Mouse (Mus musculus) limb, embryonic 10.5 days (tissue): ENCODE data around the gene Lce1a2. TPM values are rescaled to one million over a fixed set of nuclear protein-coding genes. Genes with fewer than 3 reads are reported as not detected.

Experiments used
- DNase-seq: peaks from one replicate; pipeline ENCODE4 v3.0.0-alpha.2; 2017; ENCODE audit warnings: low spot score
- H3K27ac ChIP-seq: fragments of 300-500 bp; sonication (generic); 2 replicates; pipeline ENCODE4 v1.5.1; 2016; ENCODE audit warnings: mild to moderate bottlenecking
- H3K27me3 ChIP-seq: fragments of 300-500 bp; sonication (generic); 2 replicates; pipeline ENCODE4 v1.6.1; 2016; ENCODE audit warnings: low read depth, mild to moderate bottlenecking; ENCODE audit not compliant: poor library complexity, severe bottlenecking
- H3K36me3 ChIP-seq: fragments of 300-500 bp; sonication (generic); 2 replicates; pipeline ENCODE4 v1.6.1; 2016; ENCODE audit warnings: mild to moderate bottlenecking, moderate library complexity
- H3K4me1 ChIP-seq: fragments of 300-500 bp; sonication (generic); 2 replicates; pipeline ENCODE4 v1.6.1; 2016
- H3K4me3 ChIP-seq: fragments of 300-500 bp; sonication (generic); 2 replicates; pipeline ENCODE4 v1.5.1; 2016; ENCODE audit warnings: mild to moderate bottlenecking, moderate library complexity
- H3K9me3 ChIP-seq: fragments of 300-500 bp; sonication (generic); replicated peaks from 2 replicates; pipeline ENCODE4 v1.6.1; 2016; ENCODE audit warnings: mild to moderate bottlenecking
- WGBS: fragments of 180-500 bp; shearing (Covaris S2); methylation state at CpG from one replicate; pipeline ENCODE4 v1.1.7; 2016; 5-methylcytosine and 5-hydroxymethylcytosine counted together
- polyA plus RNA-seq: library from polyadenylated mRNA; unstranded; fragments of >200 nt; fragmentation: Nextera tagmentation; extraction: Ambion mirVana; gene quantifications from 2 replicates; pipeline ENCODE4 v1.2.1, GENCODE M21; 2016

The Lce1a2 gene
- polyA plus RNA-seq, 1 experiment from 2014 or later = not detected

DNA sequence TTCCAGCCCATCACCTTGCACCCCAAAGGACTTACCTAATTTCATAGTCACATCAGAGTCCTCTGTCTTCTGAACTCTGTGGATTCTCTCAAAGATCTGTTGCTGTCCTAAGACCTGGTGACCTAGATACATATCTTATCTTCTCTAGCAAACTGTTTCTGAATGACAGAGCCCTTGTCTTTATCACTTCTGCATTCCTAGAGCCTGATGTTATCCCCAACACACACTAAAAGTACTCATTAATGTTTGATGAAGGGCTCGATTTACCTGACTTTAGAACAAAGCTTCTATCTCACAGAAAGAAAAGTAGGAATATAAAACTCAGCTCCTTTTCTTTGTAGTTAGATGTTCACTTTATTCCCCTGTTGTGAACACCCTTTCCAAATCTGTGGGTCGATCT is 48.6 kb downstream of the Lce1a2 start, which contains the start of gene Lce6a:
Lce6a (minus strand) TSS at position 101 of the 400 bp plus-strand sequence.
- H3K4me3 ChIP-seq = no peak within 1 kb of the TSS
- DNase-seq = no peak
- no peaks in the 10 kb centered on the region for H3K36me3 ChIP-seq
- no peak within 1 kb of the TSS for H3K27ac ChIP-seq
- no peaks in the 10 kb centered on the region for H3K9me3 ChIP-seq
- 87% methylated on average over 2 of the region's 2 CpGs for WGBS
- no peaks in the 10 kb centered on the region for H3K4me1 ChIP-seq
- H3K27me3 ChIP-seq = no peaks in the 10 kb centered on the region

Other genes with a start within 250 kb of the Lce1a2 start
- 7.4 and 9.1 TPM in 2 replicates for gene Gm9774, start 240.9 kb downstream of the Lce1a2 start, polyA plus RNA-seq
- not detected in 2 replicates for gene Sprr2k, start 237.7 kb downstream of the Lce1a2 start, polyA plus RNA-seq
- not detected in 2 replicates for gene Sprr1b, start 231.5 kb downstream of the Lce1a2 start, polyA plus RNA-seq
- not detected in 2 replicates for gene Sprr3, start 211.6 kb downstream of the Lce1a2 start, polyA plus RNA-seq
- not detected in 2 replicates for gene Sprr1a, start 184.4 kb downstream of the Lce1a2 start, polyA plus RNA-seq
- gene Sprr4, start 169.8 kb downstream of the Lce1a2 start, polyA plus RNA-seq = not detected in 2 replicates
- not detected in 2 replicates for gene 2310046K23Rik, start 135.8 kb downstream of the Lce1a2 start, polyA plus RNA-seq
- not detected in 2 replicates for gene Ivl, start 96.6 kb downstream of the Lce1a2 start, polyA plus RNA-seq
- not detected in 2 replicates for gene Smcp, start 81.3 kb downstream of the Lce1a2 start, polyA plus RNA-seq
- not detected in 2 replicates for gene 2210017I01Rik, start 62.8 kb downstream of the Lce1a2 start, polyA plus RNA-seq
- gene Lce6a, start 48.7 kb downstream of the Lce1a2 start, polyA plus RNA-seq = not detected in 2 replicates
- not detected in 2 replicates for gene Lce1a1, start 22.0 kb downstream of the Lce1a2 start, polyA plus RNA-seq
- gene Lce1b, start 13.4 kb downstream of the Lce1a2 start, polyA plus RNA-seq = not detected in 2 replicates
- not detected in 2 replicates for gene Lce1c, start 8.9 kb upstream of the Lce1a2 start, polyA plus RNA-seq
- gene Lce1d, start 16.9 kb upstream of the Lce1a2 start, polyA plus RNA-seq = not detected in 2 replicates
- not detected in 2 replicates for gene Lce1e, start 38.8 kb upstream of the Lce1a2 start, polyA plus RNA-seq
- not detected in 2 replicates for gene Lce1f, start 50.0 kb upstream of the Lce1a2 start, polyA plus RNA-seq
- gene Gm38119, start 68.8 kb upstream of the Lce1a2 start, polyA plus RNA-seq = not detected in 2 replicates
- not detected in 2 replicates for gene Lce1g, start 82.0 kb upstream of the Lce1a2 start, polyA plus RNA-seq
- not detected in 2 replicates for gene Lce1h, start 94.8 kb upstream of the Lce1a2 start, polyA plus RNA-seq
- gene Lce1i, start 108.6 kb upstream of the Lce1a2 start, polyA plus RNA-seq = not detected in 2 replicates
- not detected in 2 replicates for gene Lce1j, start 120.2 kb upstream of the Lce1a2 start, polyA plus RNA-seq
- gene Lce1k, start 137.6 kb upstream of the Lce1a2 start, polyA plus RNA-seq = not detected in 2 replicates
- gene Kprp, start 156.9 kb upstream of the Lce1a2 start, polyA plus RNA-seq = not detected in 2 replicates
- gene Lce1l, start 181.0 kb upstream of the Lce1a2 start, polyA plus RNA-seq = not detected in 2 replicates
- not detected in 2 replicates for gene 2310050C09Rik, start 199.9 kb upstream of the Lce1a2 start, polyA plus RNA-seq